Mouse (Mus musculus): Measurements from ENCODE around the gene Prkce. TPM values are rescaled to one million over a fixed set of nuclear protein-coding genes. Genes with fewer than 3 reads are reported as not detected.

Prkce gene
- polyA plus RNA-seq, 1 experiment from 2014 or later = 2.0 TPM

DNA sequence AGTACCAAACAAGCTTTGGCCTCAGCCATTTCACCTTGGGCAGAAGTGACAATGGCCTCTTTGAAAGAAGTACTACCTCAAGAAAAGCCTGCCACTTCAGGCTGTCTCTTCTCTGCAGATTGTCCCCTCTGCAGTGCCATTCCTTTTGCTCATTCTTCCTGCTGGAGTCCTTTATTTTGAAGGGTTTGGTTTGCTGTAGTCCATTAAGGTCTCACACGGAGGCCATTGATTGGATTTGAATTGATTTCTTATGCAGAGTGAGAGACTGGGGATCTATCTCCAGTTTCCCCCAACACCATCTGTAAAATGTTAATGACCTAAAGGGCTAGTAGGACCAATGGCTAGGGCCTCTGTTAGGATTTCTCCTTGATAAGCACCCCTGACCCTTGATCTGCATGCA, 494.7 kb downstream of the Prkce start:
- no peak for TF ChIP-seq EP300 (IDR thresholded peaks at IDR 0.05; ENCODE audit: low read depth)
- no peak for TF ChIP-seq CTCF (IDR thresholded peaks at IDR 0.05; ENCODE audit: low read depth)
- H3K4me3 ChIP-seq (ENCODE audit: low read depth, low read length) = no peak overlapping the region
- H3K27ac ChIP-seq (ENCODE audit: low read depth) = no peak overlapping the region
- no peak overlapping the region for H3K4me2 ChIP-seq (ENCODE audit: low read depth, low read length)
- no peaks in the 10 kb centered on the region for H3K36me3 ChIP-seq (replicated peaks; ENCODE audit: insufficient read depth, low read length)
- ATAC-seq (no peak), DNase-seq (no peak)
- H3K27me3 ChIP-seq (ENCODE audit: insufficient read depth, low read length) = no peaks in the 10 kb centered on the region
- WGBS (ENCODE audit: insufficient replicate concordance) = 75% methylated on average over 1 of the region's 1 CpGs
- H3K9me3 ChIP-seq (ENCODE audit: low read length) = no peaks in the 10 kb centered on the region
- 0 out of 2 replicates have a peak, but pooled peaks cover 4% of the 10 kb centered on the region for H3K4me1 ChIP-seq (ENCODE audit: insufficient read depth)
- H3K9ac ChIP-seq (replicated peaks) = no peak overlapping the region

DNA sequence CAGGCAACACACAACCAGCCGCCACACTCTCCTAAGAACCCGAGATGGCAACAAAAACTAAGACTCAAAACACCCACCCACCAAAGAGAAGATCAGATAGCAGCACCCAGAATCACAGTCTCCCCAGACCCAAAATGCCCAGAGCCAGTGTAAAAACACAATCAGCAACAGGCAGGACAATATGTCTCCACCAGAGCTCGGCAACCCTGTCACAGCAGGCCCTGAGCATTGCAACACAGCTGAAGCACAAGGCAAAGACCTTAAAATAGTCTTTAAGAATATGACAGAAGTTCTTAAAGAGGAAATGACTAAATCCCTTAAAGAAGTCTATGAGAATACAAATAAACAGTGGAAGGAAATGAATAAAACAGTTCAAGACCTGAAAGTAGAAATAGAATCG, 495.9 kb downstream of the Prkce start:
- Histone ChIP-seq H3K4me2 (ENCODE audit: low read depth, low read length) (no peak overlapping the region), H3K27ac (ENCODE audit: low read depth) (peak overlapping the region; percentile 62), H3K9me3 (ENCODE audit: low read length) (no peaks in the 10 kb centered on the region), H3K4me3 (ENCODE audit: low read depth, low read length) (no peak overlapping the region), H3K36me3 (replicated peaks; ENCODE audit: insufficient read depth, low read length) (no peaks in the 10 kb centered on the region), H3K4me1 (ENCODE audit: insufficient read depth) (0 out of 2 replicates have a peak, but pooled peaks cover 4% of the 10 kb centered on the region), H3K9ac (replicated peaks) (no peak overlapping the region), H3K27me3 (ENCODE audit: insufficient read depth, low read length) (no peaks in the 10 kb centered on the region)
- TF ChIP-seq EP300 (IDR thresholded peaks at IDR 0.05; ENCODE audit: low read depth) (no peak; the same call in 1 of the 2 replicates), CTCF (IDR thresholded peaks at IDR 0.05; ENCODE audit: low read depth) (no peak)
- DNase-seq (no peak), ATAC-seq (no peak)
- 62% methylated on average over 4 of the region's 4 CpGs for WGBS (ENCODE audit: insufficient replicate concordance)

DNA sequence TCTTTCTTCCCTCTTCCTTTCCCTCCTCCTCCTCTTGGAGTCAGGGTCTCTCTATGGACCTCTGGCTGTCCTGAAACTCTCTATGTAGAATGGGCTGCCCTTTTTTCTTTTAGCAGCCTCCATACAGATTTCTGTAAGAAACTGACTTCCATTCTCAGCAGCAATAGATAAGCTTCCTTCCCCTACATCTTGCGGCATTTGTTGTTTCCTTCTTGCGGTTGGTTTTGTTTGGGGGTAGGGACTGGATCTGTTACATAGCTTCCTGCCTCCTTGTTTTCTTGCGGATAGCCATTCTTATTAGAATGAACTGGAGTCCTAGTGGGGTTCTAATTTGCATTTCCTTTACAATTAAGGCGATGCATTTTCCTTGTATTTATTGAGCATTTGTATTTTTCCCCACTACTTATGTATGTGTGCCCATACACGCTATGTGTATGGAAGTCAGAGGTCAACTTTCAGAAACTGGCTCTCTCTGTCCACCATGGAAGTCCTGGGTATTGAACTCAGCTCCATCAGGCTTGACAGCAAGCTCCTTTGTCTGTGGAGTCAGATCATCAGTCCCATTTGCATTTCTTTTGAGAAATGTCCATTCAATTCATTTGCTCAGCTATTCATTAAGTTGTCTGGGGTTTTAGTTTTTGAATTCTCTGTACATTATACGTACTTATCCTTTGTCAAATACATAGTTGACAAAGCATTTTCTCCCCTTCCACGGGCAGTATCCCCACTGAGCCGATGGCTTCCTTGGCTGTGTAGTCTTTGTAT, 500.4 kb downstream of the Prkce start:
- H3K27ac ChIP-seq (ENCODE audit: low read depth) = peak overlapping the region; percentile 44; the same call in 1 of the 2 replicates
- H3K9ac ChIP-seq (replicated peaks) = no peak overlapping the region
- TF ChIP-seq CTCF (IDR thresholded peaks at IDR 0.05; ENCODE audit: low read depth) = no peak
- TF ChIP-seq EP300 (IDR thresholded peaks at IDR 0.05; ENCODE audit: low read depth) = no peak
- no peaks in the 10 kb centered on the region for H3K9me3 ChIP-seq (ENCODE audit: low read length)
- ATAC-seq = no peak
- H3K36me3 ChIP-seq (replicated peaks; ENCODE audit: insufficient read depth, low read length) = no peaks in the 10 kb centered on the region
- 0 out of 2 replicates have a peak, but pooled peaks cover 4% of the 10 kb centered on the region for H3K4me1 ChIP-seq (ENCODE audit: insufficient read depth)
- H3K27me3 ChIP-seq (ENCODE audit: insufficient read depth, low read length) = no peaks in the 10 kb centered on the region
- no peak for DNase-seq
- H3K4me3 ChIP-seq (ENCODE audit: low read depth, low read length) = no peak overlapping the region
- 42% methylated on average over 8 of the region's 8 CpGs for WGBS (ENCODE audit: insufficient replicate concordance)
- H3K4me2 ChIP-seq (ENCODE audit: low read depth, low read length) = no peak overlapping the region

DNA sequence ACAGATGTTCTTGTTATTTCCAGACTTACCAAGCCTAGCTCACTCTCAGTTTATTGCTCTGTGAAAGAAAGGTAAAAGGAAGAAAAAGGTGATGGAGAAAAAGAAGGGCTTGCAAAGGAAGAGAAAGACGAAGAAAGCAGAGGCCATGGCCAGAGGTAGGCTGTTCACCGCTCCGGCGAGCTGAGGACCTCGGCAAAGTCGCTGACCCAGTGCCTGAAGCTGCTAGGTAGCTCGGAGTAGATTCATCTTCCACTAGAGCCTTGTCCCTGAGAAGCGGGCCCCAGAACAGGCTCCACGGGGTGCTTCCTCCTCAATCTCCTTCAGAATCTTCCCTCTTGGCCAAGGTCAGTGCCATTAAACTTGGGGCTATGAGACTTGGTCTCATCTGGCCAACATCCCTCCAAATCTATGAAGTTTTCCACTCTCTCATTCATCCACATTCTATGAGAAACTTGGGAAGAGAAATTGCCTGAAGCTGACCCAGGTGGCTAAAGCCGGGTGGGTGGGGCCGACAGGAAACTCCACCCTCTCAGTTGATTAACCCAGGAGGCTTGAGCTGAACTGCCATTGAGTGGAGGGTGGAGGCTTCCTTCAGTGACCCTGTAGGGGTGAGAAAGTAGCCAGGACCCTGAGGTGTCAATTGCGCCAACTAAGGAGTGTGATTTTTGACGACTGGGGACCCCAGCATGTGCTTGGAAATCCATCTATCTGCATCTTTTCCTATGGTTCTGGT, 502.2 kb downstream of the Prkce start:
- no peak overlapping the region for H3K9ac ChIP-seq (replicated peaks)
- 75% methylated on average over 13 of the region's 13 CpGs for WGBS (ENCODE audit: insufficient replicate concordance)
- no peak overlapping the region for H3K27ac ChIP-seq (ENCODE audit: low read depth)
- no peaks in the 10 kb centered on the region for H3K27me3 ChIP-seq (ENCODE audit: insufficient read depth, low read length)
- DNase-seq (no peak), ATAC-seq (no peak)
- no peaks in the 10 kb centered on the region for H3K4me1 ChIP-seq (ENCODE audit: insufficient read depth)
- H3K36me3 ChIP-seq (replicated peaks; ENCODE audit: insufficient read depth, low read length) = no peaks in the 10 kb centered on the region
- no peaks in the 10 kb centered on the region for H3K9me3 ChIP-seq (ENCODE audit: low read length)
- TF ChIP-seq CTCF (IDR thresholded peaks at IDR 0.05; ENCODE audit: low read depth) (no peak), EP300 (IDR thresholded peaks at IDR 0.05; ENCODE audit: low read depth) (no peak)
- no peak overlapping the region for H3K4me2 ChIP-seq (ENCODE audit: low read depth, low read length)
- H3K4me3 ChIP-seq (ENCODE audit: low read depth, low read length) = no peak overlapping the region

DNA sequence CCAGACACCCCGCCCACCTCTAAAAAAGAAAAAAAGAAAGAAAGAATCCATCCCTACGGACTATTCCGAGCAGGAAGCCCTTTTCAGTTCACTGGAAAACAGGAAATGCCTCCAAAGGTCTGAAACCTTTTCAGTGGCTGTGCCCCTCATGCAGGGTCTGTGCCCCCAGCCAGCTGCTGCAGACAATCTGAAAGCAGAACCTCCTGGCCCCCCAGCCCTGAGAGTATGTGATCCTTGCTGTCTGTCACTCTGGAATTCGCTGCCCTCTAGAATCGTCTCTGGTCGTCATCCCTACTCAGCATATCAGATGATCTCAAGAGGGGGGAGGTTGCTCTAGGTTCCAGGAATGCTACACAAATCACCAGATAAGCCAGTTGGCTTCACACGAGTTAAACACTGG, 503.1 kb downstream of the Prkce start:
- Histone ChIP-seq H3K36me3 (replicated peaks; ENCODE audit: insufficient read depth, low read length) (no peaks in the 10 kb centered on the region), H3K27ac (ENCODE audit: low read depth) (no peak overlapping the region; the same call in 1 of the 2 replicates), H3K4me1 (ENCODE audit: insufficient read depth) (no peaks in the 10 kb centered on the region), H3K9me3 (ENCODE audit: low read length) (no peaks in the 10 kb centered on the region), H3K9ac (replicated peaks) (no peak overlapping the region), H3K4me2 (ENCODE audit: low read depth, low read length) (no peak overlapping the region), H3K27me3 (ENCODE audit: insufficient read depth, low read length) (no peaks in the 10 kb centered on the region), H3K4me3 (ENCODE audit: low read depth, low read length) (no peak overlapping the region)
- ATAC-seq (no peak), DNase-seq (no peak)
- 38% methylated on average over 7 of the region's 7 CpGs for WGBS (ENCODE audit: insufficient replicate concordance)
- TF ChIP-seq CTCF (IDR thresholded peaks at IDR 0.05; ENCODE audit: low read depth) = no peak
- TF ChIP-seq EP300 (IDR thresholded peaks at IDR 0.05; ENCODE audit: low read depth) = no peak

DNA sequence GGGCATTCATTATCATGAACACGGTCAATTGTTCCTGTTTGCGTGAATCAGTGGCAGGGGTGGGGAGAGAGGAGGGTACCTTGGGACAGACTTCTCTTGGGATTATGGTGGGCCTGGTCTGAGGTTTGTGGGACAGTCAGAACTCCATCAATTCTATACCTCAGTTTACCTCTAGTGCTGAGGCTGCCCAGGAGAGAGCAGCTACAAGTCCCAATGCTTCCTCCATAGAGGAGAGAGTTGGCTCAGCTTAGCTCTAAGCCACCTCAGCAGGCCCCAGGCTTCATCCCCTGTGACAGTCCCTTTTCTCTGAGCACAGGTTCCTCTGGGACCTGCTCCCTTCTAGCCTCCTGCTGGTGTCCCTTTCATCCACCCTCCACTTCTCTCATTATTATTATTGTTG, 507.4 kb downstream of the Prkce start:
- Histone ChIP-seq H3K4me3 (ENCODE audit: low read depth, low read length) (no peak overlapping the region), H3K27me3 (ENCODE audit: insufficient read depth, low read length) (no peaks in the 10 kb centered on the region), H3K9ac (replicated peaks) (no peak overlapping the region), H3K36me3 (replicated peaks; ENCODE audit: insufficient read depth, low read length) (no peaks in the 10 kb centered on the region), H3K27ac (ENCODE audit: low read depth) (no peak overlapping the region), H3K4me1 (ENCODE audit: insufficient read depth) (no peaks in the 10 kb centered on the region), H3K4me2 (ENCODE audit: low read depth, low read length) (no peak overlapping the region), H3K9me3 (ENCODE audit: low read length) (no peaks in the 10 kb centered on the region)
- ATAC-seq (no peak), DNase-seq (no peak)
- 18% methylated on average over 2 of the region's 2 CpGs for WGBS (ENCODE audit: insufficient replicate concordance)
- no peak for TF ChIP-seq EP300 (IDR thresholded peaks at IDR 0.05; ENCODE audit: low read depth)
- no peak for TF ChIP-seq CTCF (IDR thresholded peaks at IDR 0.05; ENCODE audit: low read depth)
